Mouse (Mus musculus) thymus, adult 2 months (tissue): ENCODE results near the gene Tex45.

ENCODE experiments used
- CTCF ChIP-seq: fragments of 200-500 bp; IDR thresholded peaks from 2 replicates; pipeline ENCODE4 v1.5.1; 2012; ENCODE audit warnings: mild to moderate bottlenecking, control low read depth, low read length, moderate library complexity, borderline replicate concordance; ENCODE audit not compliant: control insufficient read depth, poor library complexity, insufficient read depth; ENCODE audit errors: extremely low read depth
- POLR2A ChIP-seq: fragments of 200-500 bp; IDR thresholded peaks from 2 replicates; pipeline ENCODE4 v1.6.1; 2012; ENCODE audit warnings: mild to moderate bottlenecking, low read length, control low read depth, moderate library complexity; ENCODE audit not compliant: control insufficient read depth, poor library complexity, insufficient read depth; ENCODE audit errors: extremely low read depth

- TF ChIP-seq POLR2A, result no peak
- TF ChIP-seq CTCF, result no peak
Measured at GRCm38 (mm10) chr8:3475715-3476429, 5.2 kb downstream of the Tex45 start.
